Mouse (Mus musculus): ENCODE data around the gene Zhx3. TPM values are rescaled to one million over a fixed set of nuclear protein-coding genes. Genes with fewer than 3 reads are reported as not detected.
A peak's percentile ranks its signal among the peaks of the same experiment; 100 is the strongest.

Gene Zhx3
- total RNA-seq, 1 experiment from 2014 or later = 4.5 TPM

DNA sequence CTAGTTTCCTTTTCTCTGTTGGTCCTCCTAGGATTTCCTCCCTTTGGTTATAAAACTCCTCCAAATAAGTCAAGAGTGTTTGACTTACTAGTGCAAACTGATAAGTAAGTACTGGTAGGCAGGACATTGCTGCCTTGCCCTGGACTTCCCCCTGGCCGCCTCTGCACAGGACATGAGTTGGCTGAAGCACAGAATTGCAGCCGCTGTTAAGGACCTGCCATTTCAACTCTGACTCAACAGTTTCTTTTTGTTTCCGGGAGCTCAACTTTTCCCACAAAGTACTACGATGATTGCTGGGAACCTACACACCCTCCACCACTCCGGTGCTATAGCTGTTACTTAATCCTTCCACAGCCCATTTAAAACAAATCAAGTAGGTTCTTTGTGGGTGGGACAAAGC is 172.5 kb downstream of the Zhx3 start:
- ATAC-seq (replicated peaks; ENCODE audit: low read depth, poor library complexity, severe bottlenecking) = peak; percentile 84

Other genes with a start within 250 kb of the Zhx3 start
- 160 and 201 TPM in 2 replicates for gene Top1, start 227.1 kb downstream of the Zhx3 start, total RNA-seq (2017)
- 35.5 and 41.5 TPM in 2 replicates for gene Plcg1, start 141.7 kb downstream of the Zhx3 start, total RNA-seq (2017)
- not detected in 2 replicates for gene Lpin3, start 7.7 kb upstream of the Zhx3 start, total RNA-seq (2017)
- gene Emilin3, start 39.3 kb upstream of the Zhx3 start, total RNA-seq (2017) = not detected in 2 replicates
- gene Chd6, start 236.1 kb upstream of the Zhx3 start, total RNA-seq (2017) = 59.1 and 67.6 TPM in 2 replicates